Mouse (Mus musculus): ENCODE results near the gene Fa2h. TPM values are rescaled to one million over a fixed set of nuclear protein-coding genes. Genes with fewer than 3 reads are reported as not detected.

Gene Fa2h
- total RNA-seq (2021), result under 1 TPM; 0.22 to 0.31 TPM

DNA sequence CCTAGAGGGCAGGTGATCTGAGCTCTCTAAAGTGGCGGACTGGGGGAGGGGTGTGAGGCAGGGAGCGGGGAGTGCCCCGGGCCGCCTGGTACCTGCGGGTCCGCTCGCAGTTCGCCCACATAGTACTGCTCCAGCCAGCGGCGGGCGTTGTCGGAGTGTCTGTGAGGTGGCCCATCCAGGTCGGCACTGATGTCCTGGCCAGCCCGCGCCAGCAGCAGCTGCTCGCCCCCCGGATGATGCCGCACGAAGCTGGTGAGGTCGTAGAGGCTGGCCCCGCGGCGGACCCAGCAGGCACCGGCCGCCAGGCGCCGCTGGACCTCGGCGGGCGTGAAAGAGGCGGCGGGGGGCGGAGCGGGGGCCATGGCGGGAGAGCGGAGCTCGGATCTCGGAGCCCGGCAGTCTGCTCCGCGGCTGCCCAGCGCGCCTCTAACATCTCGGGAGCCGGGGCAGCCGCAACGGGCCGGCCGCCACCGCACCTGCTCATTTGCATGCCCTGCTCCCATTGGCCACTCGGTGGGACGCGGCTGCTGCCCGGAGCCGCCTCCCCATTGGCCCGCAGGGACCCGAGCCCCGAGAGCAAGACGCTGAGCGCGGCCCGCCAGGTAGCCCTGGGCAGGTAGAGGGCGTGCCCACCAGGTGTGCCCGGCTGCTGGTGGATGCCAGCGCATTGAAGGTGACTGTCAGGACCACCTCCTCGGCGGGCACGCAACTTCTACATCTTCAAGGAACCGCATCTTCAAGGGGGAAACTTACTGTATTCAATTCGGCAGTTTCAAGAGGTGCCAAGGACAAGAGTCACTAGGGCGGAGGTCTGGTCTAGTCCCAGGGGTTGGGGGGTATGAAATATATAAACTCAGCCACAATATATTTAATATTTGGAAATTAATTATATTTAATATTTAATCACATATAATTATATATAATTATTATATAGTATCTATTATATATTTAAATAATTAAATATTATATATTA, at the start of gene Fa2h:
Gene Fa2h (minus strand): TSS at position 434 of the 973 bp plus-strand sequence.
- peak; percentile 73 to 83 for DNase-seq
- intact Hi-C loops (cut with DNase I), result no loop called here

DNA sequence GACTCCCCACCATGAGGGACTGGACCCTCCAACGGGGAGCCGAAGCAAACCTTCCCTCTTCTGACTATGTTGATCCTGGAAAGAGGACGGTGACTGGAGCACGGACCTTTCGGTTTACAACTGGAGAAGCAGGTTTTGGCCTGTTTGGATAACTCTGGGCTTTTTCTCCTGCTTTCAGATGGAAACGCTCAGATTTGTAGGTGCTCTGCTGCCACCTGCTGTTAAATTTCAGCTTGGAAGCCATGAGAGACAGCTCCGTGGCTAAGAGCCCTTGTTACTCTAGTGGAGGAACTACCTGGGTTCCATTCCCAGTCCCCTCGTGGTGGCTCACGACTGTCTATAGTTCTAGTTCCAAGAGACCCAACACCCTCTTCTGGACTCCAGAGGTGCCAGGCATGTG, 45.6 kb upstream of the Fa2h start:
- DNase-seq, result peak; percentile 79 to 88
- intact Hi-C loops (cut with DNase I), result loop anchor here (1.0 kb wide), 2 partner anchors 21 to 96 kb away; no protein-coding TSS in a partner anchor

DNA sequence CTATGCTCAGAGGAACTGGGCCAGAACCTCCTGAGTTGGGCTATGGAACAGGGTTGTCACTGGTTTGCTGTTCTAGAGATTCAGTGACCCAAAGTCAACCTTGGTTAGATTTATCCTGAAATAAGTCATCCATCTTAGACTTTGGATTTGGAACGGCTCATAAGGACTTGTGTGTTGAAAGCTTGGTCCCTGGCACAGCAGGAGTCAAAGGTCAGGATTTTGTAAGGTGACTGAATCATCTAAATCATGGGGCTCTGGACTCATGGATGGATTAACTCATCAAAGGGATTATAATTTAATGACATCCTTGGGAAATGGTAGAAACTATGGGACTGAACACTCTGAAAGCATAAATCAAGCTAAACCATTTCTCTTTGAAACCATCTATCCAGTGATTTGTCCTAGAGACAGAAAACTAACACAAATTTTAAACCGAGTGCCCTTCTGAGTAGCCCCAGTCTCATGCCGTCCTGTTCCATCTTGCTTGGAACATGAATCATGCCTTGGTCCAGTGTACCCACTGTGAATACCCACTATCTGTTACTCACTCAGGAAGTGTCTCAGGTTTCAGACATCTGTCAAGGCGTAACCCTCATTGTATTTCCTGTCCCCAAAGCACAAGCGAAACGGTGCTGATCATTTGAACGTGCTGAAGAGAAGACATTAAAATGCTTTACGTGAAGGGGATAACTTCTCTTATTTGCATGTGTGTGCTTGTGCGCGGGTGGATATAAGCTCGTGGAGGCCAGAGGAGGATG, 41.6 kb upstream of the Fa2h start:
- DNase-seq, result no peak
- intact Hi-C loops (cut with DNase I), result no loop called here

DNA sequence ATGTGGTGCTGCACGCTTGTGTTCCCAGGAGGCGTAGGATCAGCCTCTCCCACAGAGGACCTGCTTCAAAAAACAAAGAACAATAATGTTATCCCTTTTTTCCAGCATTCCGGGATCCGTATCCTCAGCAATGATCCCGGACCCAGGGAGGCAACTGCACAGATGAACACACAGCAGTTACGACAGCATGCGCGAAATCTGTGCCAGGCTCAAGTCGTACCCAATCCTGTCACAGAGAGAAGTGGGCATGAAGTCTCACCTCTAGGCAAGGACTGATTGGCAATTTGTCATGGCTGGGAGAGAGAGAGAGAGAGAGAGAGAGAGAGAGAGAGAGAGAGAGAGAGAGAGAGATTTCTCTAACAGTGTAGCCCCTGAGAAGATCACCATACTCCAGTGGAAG, 31.0 kb upstream of the Fa2h start:
- intact Hi-C loops (cut with DNase I), result no loop called here
- no peak for DNase-seq

DNA sequence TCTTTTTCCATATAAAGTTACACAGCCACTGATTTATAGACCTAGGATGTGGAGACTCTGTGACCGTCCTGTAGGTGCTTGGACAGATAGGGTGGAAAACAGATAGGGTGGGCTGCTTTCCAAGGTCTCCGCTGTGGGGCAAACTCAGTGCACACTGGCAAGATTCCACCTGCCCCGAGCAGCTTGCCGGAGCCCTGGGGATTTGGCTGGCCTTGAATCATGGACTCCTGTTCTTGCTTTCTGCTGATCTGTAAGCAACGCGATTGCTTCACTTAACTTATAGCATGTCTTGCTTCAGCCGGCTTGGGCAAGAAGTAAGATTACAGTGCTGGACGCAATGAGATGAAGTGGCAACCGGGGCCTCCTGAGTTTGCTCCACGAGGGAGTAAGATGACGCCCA, 30.6 kb upstream of the Fa2h start:
- DNase-seq, result no peak
- intact Hi-C loops (cut with DNase I), result no loop called here

DNA sequence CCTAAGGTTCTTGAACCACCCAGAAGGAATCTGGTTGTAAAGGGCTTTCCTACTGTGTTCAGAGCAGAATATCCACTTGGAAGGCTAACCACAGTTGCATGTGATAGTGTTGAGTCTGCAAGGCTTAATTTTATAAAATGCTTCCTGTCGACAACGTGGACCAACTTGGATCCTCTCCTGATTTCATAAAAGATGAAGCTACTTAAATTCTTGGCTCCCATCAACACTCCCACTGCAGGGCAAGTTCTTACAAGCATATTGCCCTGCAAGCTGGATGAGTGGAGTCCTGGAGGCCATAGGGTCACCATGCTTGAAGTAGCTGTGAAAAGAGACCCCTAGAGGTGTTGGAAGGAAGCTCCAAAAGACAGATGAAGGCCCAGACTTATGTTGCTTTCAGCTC, 29.0 kb upstream of the Fa2h start:
- intact Hi-C loops (cut with DNase I), result no loop called here

DNA sequence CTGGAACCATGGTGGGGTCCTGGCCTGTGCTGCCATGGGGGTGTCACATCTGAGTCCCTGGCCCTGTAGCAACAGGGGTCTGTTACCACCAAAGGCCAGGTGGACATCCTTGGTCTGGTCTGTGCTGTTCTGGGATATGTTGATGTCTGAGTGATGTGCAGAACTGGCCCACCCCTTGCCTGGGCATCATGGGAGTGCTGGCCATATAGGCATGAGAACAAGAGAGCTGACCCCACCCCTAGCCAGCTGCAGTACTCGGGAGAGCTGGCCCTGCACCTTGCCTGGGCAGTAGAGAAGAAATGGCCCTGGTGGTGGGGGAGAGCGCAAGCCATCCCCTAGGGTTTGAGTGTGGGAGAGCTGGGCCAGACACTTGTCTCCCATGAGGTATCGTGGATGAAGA, 25.5 kb upstream of the Fa2h start:
- DNase-seq, result no peak
- intact Hi-C loops (cut with DNase I), result loop anchor here (2.0 kb wide), 1 partner anchor 244 kb away; no protein-coding TSS in a partner anchor

More for the DNA sequence above, 29.0 kb upstream of the Fa2h start:
- DNase-seq, result no peak

DNA sequence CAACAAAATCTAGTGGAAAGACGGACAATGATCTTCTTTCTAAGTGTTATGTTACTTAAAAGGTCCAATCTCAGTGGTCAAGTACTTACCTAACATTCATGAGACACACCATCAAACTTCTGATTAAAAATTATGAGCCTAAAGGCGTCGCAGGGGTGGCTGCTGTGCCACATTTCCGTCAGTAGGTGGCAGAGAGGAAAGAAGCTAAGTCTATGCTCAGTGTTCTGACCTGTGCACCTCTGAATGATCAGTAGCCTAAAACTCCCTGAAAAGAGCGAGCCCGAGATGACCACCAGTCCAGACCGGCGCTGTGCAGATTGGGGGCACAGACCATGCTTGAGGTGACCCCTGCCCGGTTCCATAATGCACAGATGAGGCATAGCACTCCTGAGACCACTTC, 25.0 kb upstream of the Fa2h start:
- peak; percentile 24 to 53 for DNase-seq
- intact Hi-C loops (cut with DNase I), result loop anchor here (1.0 to 2.0 kb wide), 2 partner anchors 21 to 244 kb away; no protein-coding TSS in a partner anchor

DNA sequence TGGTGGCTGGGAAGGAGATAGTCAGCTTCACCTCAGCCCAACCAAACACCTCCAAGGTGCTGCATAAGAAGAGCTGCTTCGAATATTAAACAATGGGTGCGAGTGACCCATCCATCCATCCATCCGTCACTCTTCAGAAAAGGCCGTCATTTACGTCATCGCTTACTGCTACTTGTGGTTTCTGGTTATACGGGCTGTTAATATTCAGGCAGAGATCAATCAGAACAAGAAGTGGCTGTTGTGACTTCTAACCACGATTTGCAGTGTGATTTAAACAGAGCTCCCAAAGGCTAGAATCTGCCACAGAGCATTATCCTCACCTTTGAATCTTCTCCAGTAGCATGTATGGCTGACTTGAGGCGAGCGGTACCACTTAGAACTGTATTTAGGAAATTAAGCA, 23.6 kb upstream of the Fa2h start:
- intact Hi-C loops (cut with DNase I), result no loop called here
- no peak for DNase-seq

DNA sequence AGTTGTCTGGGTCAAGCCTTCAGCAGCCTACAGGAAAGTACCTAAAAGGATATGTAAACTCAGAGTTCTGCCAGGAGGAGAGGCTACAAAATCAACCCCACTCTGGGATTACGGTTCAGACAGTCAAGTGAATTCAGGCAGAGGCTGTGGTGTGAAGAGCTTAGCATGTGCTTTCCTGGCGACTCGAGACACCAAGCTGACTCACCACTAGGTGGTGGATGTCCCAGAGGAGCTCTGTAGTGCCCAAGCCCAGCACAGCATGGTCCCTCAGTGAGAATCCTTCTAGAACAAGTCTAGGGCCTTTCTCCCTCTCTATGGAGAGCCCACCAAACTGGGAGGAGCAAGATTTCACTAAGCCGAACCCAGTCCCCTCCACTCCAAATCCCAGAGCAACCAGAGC, 9.8 kb upstream of the Fa2h start:
- intact Hi-C loops (cut with DNase I), result no loop called here
- peak in 1 of 2 experiments; percentile 24 for DNase-seq

DNA sequence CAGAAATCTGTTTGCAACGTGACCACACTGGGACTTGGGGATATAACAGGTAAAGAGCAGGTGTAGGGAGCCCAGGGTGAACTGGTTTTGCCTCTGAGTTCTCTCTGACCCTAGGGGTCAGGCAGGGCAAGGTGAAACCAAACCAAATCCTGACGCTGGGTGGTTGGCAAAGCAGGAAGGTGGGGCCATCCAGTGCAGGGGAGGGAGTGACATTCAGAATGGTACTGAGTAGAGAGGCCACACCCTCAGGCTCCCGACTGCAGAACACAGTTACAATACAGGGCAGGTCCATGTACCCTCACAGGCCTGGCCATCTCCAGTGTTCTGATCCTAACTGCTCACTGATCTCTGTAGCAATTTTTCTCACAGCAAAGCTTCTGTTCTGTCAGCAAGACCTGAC, 2.4 kb downstream of the Fa2h start:
- intact Hi-C loops (cut with DNase I), result no loop called here
- no peak for DNase-seq

DNA sequence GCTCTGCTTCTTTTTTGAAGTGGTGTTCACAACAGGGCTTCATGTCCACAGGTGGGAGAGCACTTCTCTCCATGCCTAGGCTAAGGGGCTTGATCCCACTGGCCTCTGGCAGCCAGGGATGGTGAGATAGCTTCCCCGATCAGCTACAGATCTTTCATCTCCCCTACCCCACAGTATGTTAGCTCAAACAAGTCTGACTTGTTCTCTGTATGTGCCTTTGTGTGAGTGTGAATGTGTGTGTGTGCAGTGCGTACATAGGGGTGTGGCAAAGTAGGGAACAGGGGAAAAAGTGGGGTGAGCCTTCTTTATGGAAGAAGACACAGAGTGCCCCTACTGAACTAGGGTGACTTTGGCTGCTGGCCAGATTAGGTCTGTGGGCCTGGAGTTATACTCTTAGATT, 2.8 kb downstream of the Fa2h start:
- no peak for DNase-seq
- intact Hi-C loops (cut with DNase I), result no loop called here

DNA sequence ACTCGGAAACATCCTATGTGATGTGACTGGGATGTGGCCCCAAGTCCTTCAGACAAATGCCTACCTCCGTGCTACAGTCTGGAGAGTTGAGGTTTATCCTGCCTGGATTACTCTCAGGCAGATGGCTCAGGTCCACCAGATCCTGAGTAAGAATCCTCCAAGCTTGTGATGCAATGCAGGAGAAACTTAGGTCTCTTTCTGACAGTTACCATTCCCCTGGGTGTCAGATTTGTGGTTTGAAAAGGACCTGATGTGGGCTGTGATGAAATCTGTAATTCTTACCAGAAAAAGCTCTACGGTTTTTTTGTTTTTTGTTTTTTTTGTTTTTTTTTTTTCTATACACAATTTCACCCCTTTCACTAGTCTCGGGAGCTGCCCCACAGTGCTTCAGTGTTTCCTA, 4.0 kb downstream of the Fa2h start:
- intact Hi-C loops (cut with DNase I), result no loop called here
- DNase-seq, result no peak

DNA sequence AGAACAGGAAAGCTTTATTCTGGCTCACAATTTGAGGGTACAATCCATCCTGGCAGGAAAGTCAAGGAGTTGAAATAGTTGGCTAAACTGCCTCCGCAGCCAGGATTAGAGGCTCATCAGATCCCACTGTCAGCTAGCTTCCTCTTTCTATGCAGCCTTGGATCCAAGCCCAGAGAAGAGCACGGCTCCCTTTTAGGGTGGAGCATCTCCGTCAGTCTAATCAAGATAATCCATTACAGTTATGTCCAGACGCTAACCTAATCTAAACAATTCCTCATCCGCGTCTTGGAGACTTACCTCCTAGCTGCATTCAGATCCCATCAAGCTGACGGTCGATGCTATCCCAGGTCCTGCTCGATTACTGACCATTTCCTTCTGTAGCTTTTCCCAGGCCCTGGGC, 7.7 kb downstream of the Fa2h start:
- DNase-seq, result no peak
- intact Hi-C loops (cut with DNase I), result no loop called here

DNA sequence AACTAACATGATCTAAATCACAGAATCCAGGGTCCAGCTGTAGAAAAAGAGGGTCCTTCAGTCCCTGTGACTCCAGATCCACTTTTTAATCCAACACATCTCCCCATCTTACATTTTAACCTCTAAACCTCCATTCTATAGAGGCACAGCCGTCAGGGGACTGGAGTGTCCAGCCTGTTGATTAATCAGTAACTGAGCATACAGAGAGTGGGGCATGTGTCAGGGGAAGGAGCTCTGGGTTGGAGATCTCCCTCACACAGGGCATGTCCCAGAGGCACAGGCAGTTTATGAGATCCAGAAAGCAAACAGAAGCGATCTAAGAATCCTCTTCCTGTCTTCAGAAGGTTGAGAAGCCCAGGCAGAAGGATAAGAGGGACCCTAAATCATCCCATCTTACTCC, 9.0 kb downstream of the Fa2h start:
- intact Hi-C loops (cut with DNase I), result no loop called here
- DNase-seq, result no peak

DNA sequence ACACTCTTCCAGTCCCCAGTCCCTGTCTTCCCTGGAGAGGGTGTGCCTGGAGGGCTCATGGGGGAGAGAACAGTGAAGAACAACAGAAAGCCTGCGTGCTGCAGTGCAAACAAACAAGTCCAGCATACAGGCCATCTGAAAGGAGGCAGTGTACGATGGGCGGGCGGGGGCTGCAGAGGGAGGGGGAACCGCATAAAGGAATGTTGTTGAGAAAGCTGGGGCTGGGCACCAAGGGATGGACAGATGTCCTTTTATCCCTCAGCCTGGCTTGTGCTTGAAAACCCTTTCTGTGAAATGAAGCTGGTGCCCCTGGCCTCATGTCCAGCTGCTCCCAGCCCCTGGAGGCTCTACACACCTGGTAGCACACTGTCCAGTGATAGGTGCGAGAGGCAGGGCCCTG, 18.4 kb downstream of the Fa2h start:
- intact Hi-C loops (cut with DNase I), result no loop called here
- DNase-seq, result no peak

DNA sequence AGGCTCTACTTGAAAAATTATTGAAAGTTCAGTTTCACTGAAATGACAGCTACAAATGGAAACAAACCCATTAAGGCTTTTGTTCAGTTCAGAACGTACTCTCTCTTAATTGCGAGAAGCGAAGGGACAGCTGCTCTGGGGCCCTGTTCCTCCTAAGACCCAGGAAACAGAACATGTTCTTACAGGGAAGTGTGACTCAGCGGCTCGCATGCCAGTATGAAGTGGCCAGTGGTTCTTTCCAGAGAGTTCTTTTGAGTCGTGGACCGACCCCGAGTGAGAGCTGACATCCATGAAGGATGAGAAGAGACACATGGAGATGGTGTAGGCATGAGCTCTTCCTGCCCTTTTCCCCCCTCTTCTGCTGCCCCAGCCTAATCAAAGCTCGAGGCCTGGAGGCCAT, 23.9 kb downstream of the Fa2h start:
- DNase-seq, result no peak
- intact Hi-C loops (cut with DNase I), result no loop called here

DNA sequence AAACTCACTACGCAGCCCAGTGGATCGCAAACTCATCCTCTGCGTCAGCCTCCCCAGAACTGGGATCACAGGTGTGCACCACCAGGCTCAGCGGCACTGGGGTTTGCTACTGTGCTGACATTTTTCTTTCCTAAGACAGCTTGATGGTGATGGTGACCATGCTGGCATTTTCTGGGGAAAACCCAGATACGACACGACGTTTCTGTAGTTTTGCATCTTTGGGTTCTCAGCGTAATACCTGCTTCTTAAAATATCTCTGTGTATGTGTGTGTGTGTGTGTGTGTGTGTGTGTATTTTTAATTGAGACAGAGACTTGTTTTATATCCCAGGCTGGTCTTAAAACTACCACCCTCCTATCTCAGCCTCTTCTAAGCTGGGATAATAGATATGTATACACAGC, 26.3 kb downstream of the Fa2h start:
- intact Hi-C loops (cut with DNase I), result no loop called here
- no peak for DNase-seq

DNA sequence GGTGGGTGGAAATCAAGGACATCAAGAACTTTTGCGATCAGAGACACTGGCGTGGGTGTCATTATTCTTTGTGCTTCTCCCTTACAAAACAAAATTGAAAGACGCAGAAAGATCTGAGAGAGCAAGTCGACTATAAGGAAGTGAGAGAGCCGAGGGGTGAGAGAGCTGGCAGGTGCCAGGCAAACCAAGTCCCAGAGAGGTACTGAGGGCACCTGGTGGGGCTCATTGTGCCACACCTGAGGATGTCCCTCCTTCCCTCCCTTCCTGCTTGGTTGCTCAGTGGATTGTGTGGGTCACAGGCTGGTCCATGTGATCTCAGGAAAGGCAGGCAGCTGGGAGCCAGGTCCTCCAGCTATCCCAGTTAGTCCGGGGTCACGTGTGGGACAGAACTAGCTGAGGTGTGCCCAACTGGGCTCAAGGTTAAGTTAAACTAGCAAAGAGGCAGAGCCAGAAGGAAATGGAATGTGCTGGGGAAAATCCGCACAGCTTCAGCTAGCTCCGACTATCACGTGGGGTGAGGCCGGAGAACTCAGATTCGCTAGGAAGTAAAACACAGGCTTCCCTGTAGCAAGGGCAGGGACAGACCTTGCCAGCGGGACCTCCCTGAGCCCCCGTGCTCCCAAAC, 26.9 kb downstream of the Fa2h start:
- intact Hi-C loops (cut with DNase I), result no loop called here
- peak; percentile 39 to 57 for DNase-seq

DNA sequence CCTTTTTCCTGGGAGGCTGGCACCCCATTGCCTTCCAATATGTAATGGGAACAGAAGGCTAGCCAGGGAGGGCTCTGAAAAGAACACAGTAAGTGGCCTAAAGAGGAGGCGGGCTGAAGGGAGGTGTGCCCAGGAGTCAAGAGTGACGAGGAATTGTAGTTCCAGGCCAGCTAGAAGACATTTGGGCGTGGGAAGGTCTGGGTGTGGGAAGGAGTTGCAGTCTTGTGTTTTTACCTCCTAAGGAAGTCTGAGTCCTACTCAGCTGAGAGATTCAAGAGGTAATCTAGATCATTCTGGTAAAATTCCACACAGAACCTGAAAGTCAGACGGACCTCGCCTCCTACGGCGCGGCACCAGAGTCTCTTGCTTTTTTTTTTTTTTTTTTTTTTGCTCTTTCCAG, 30.1 kb downstream of the Fa2h start:
- DNase-seq, result no peak
- intact Hi-C loops (cut with DNase I), result no loop called here

DNA sequence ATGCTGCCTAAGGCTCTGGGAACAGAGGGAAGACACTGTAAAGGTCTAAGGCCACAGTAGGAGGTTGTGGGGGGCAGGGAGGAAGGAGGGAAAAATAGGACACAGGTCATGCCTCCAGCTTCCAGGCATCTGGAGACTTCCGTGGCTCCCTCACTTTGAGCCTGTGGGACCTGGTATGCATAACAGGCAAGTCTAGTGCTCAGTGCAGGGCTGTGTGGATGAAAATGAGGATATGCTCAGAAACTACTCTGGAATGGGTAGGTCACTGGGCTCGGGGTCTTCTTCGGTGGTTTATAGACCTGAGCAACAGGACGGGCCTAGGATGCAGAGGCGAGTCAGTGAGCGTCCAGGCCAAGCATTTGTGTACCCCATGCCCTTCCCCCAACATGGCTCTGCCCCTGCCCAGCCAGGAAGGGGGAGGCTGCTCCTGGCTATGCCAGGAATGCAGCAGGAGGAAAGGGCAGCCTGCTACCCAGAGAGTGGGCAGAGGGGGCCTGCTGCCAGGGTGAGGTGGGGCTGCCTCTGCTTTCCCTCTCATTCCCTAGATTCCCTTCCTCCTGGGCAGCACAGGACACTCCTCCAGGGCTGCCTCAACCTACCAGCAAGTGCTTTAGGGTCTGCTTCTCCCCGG, 32.9 kb downstream of the Fa2h start:
- DNase-seq, result no peak
- intact Hi-C loops (cut with DNase I), result no loop called here

Data from heart, postnatal 10 days (tissue).